13 mouse cellular contexts compared by ENCODE assay signal in the genomic region with DNA sequence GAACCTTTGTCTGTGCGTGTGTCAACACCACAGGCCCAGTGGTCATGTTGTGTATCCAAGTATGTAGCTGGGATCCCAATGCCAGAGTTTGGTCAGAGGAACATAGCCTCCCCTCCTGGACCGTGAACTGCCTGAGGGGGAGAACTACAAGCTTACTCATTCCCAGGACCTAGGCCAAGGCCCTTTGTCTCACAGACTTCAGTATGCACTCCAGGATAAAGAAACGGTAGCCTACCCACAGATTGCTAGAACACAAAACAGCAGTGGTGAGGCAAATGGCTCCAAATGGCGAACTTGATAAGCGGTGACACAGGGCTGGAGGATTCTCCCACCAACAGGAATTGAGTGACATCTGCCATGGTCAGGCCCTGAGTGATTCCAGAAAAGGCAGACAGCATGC. TPM values are rescaled to one million over a fixed set of nuclear protein-coding genes. Genes with fewer than 3 reads are reported as not detected.
DNase-seq lines count a peak whose midpoint lies in the region; ATAC-seq and TF ChIP-seq lines count a peak whose summit lies in the region.
"Had no signal": no experiment of that assay in that cellular context is flagged by ENCODE, and none has a peak within 500 bp of the region (broad histone marks: within the 10 kb centered on the region; RNA-seq: fewer than 3 reads in every experiment).

No protein-coding gene starts in this region.

- H3K4me3 ChIP-seq in forebrain, embryonic 10.5 days, result no peak overlapping the region
- no peak overlapping the region for H3K4me3 ChIP-seq in forebrain, embryonic 11.5 days (ENCODE audit: low read depth, low read length)
- H3K4me3 ChIP-seq in lung, embryonic 16.5 days (ENCODE audit: low read length), result no peak overlapping the region
- no peak overlapping the region for H3K4me3 ChIP-seq in limb, embryonic 15.5 days

- H3K9ac ChIP-seq in forebrain, embryonic 11.5 days (ENCODE audit: low read length), result no peak overlapping the region
- H3K9ac ChIP-seq in lung, embryonic 16.5 days (ENCODE audit: low read length), result 0 out of 2 replicates have a peak overlapping the region, but pooled peaks have one; percentile 20
- H3K9ac ChIP-seq in limb, embryonic 15.5 days, result no peak overlapping the region

- DNase-seq in forebrain, embryonic 10.5 days (ENCODE audit: extremely low spot score, low spot score), result no peak
- no peak for DNase-seq in forebrain, embryonic 11.5 days (ENCODE audit: low spot score)
- DNase-seq in lung, adult 18-20 months, result no peak
- peak; percentile 85 for DNase-seq in brain, embryonic 14.5 days (ENCODE audit: low read depth)
- DNase-seq in left cerebral cortex, postnatal 14 days (ENCODE audit: low spot score in 2 of 2), result no peak
- no peak for DNase-seq in testis, postnatal 14 days (ENCODE audit: low spot score)
- DNase-seq: embryo, embryonic 11 days; kidney, postnatal 4 days had no signal

- WGBS in forebrain, embryonic 10.5 days, result 71% methylated on average over 5 of the region's 5 CpGs
- WGBS in forebrain, embryonic 11.5 days, result 66% methylated on average over 5 of the region's 5 CpGs
- 56% methylated on average over 5 of the region's 5 CpGs for WGBS in lung, embryonic 16.5 days
- 51% methylated on average over 5 of the region's 5 CpGs for WGBS in limb, embryonic 15.5 days

- no peak overlapping the region for H3K4me2 ChIP-seq in forebrain, embryonic 11.5 days (ENCODE audit: low read depth, low read length, severe bottlenecking)
- no peak overlapping the region for H3K4me2 ChIP-seq in lung, embryonic 16.5 days (ENCODE audit: low read depth, low read length)
- H3K4me2 ChIP-seq in limb, embryonic 15.5 days, result no peak overlapping the region

- H3K36me3 ChIP-seq in forebrain, embryonic 10.5 days (replicated peaks), result no peaks in the 10 kb centered on the region
- H3K36me3 ChIP-seq in forebrain, embryonic 11.5 days (ENCODE audit: control insufficient read depth, insufficient read depth, low read length), result no peaks in the 10 kb centered on the region
- H3K36me3 ChIP-seq in lung, embryonic 16.5 days (ENCODE audit: control insufficient read depth, insufficient read depth, low read length), result no peaks in the 10 kb centered on the region
- H3K36me3 ChIP-seq in limb, embryonic 15.5 days, result no peaks in the 10 kb centered on the region

- H3K27ac ChIP-seq in forebrain, embryonic 10.5 days, result peak overlapping the region; percentile 53; the same call in 1 of the 2 replicates
- H3K27ac ChIP-seq in forebrain, embryonic 11.5 days (ENCODE audit: low read depth, low read length), result no peak overlapping the region
- peak overlapping the region; percentile 76 for H3K27ac ChIP-seq in lung, embryonic 16.5 days (ENCODE audit: low read length)
- H3K27ac ChIP-seq in limb, embryonic 15.5 days, result peak overlapping the region; percentile 74

- peaks cover 49% of the 10 kb centered on the region for H3K4me1 ChIP-seq in forebrain, embryonic 10.5 days
- H3K4me1 ChIP-seq in forebrain, embryonic 11.5 days (replicated peaks; ENCODE audit: control insufficient read depth, insufficient read depth, low read length), result peaks cover 13% of the 10 kb centered on the region
- H3K4me1 ChIP-seq in lung, embryonic 16.5 days (replicated peaks; ENCODE audit: control insufficient read depth, insufficient read depth, low read length), result peaks cover 26% of the 10 kb centered on the region
- peaks cover 38% of the 10 kb centered on the region for H3K4me1 ChIP-seq in limb, embryonic 15.5 days

- ATAC-seq in forebrain, embryonic 11.5 days (replicated peaks; ENCODE audit: low FRiP score), result no peak
- ATAC-seq in lung, embryonic 16.5 days (ENCODE audit: low read depth), result peak; percentile 25; the same call in 1 of the 2 replicates
- ATAC-seq in limb, embryonic 15.5 days (ENCODE audit: insufficient number of reproducible peaks, low FRiP score, low TSS enrichment, low read depth), result no peak

- intact Hi-C loops in left cerebral cortex, postnatal 14 days (cut with DNase I), result no loop called here

- H3K9me3 ChIP-seq in forebrain, embryonic 10.5 days, result no peaks in the 10 kb centered on the region
- no peaks in the 10 kb centered on the region for H3K9me3 ChIP-seq in forebrain, embryonic 11.5 days (ENCODE audit: control insufficient read depth, low read length)
- H3K9me3 ChIP-seq in lung, embryonic 16.5 days (ENCODE audit: control insufficient read depth, low read length), result no peaks in the 10 kb centered on the region
- no peaks in the 10 kb centered on the region for H3K9me3 ChIP-seq in limb, embryonic 15.5 days

- TF ChIP-seq POLR2A in brain, embryonic 14.5 days (IDR thresholded peaks at IDR 0.05; ENCODE audit: borderline replicate concordance, extremely low read depth, insufficient read depth, insufficient read length, poor library complexity, severe bottlenecking), result no peak

- peaks cover 36% of the 10 kb centered on the region for H3K27me3 ChIP-seq in forebrain, embryonic 10.5 days (ENCODE audit: poor library complexity, severe bottlenecking)
- H3K27me3 ChIP-seq in forebrain, embryonic 11.5 days (ENCODE audit: control insufficient read depth, insufficient read depth, low read length), result no peaks in the 10 kb centered on the region
- H3K27me3 ChIP-seq in lung, embryonic 16.5 days (ENCODE audit: control insufficient read depth, insufficient read depth, low read depth, low read length), result no peaks in the 10 kb centered on the region
- H3K27me3 ChIP-seq in limb, embryonic 15.5 days, result no peaks in the 10 kb centered on the region

- no peak for TF ChIP-seq CTCF in brain, embryonic 14.5 days (IDR thresholded peaks at IDR 0.05; ENCODE audit: borderline replicate concordance, extremely low read depth, insufficient read depth, insufficient read length)

RNA-seq across cellular contexts. Expression of gene Acvr1b, which starts 10.0 kb away (rescaled TPM):
- polyA plus RNA-seq in forebrain, embryonic 10.5 days (2016; fragmentation: Nextera tagmentation; extraction: Ambion mirVana), result 5.8 TPM in 2 replicates
- polyA plus RNA-seq in forebrain, embryonic 11.5 days (2014; fragmentation: Nextera tagmentation; extraction: Ambion mirVana), result 15.0 and 16.0 TPM in 2 replicates
- 6.8 and 7.9 TPM in 2 replicates for polyA plus RNA-seq in lung, embryonic 16.5 days (2015; fragmentation: Nextera tagmentation; extraction: Ambion mirVana)
- polyA plus RNA-seq in brain, embryonic 14.5 days (2012; rRNA removed), result 62.5 and 75.3 TPM in 2 replicates
- 8.4 and 10.9 TPM in 2 replicates for polyA plus RNA-seq in limb, embryonic 15.5 days (2015; fragmentation: Nextera tagmentation; extraction: Ambion mirVana)
- total RNA-seq in left cerebral cortex, postnatal 14 days (2021), result 100 to 1,000 TPM; 112 to 121 TPM

RNA-seq across cellular contexts. Expression of gene Acvrl1, which starts 35.5 kb away (rescaled TPM):
- polyA plus RNA-seq in forebrain, embryonic 10.5 days (2016; fragmentation: Nextera tagmentation; extraction: Ambion mirVana), result 8.0 and 8.1 TPM in 2 replicates
- polyA plus RNA-seq in forebrain, embryonic 11.5 days (2014; fragmentation: Nextera tagmentation; extraction: Ambion mirVana), result 7.2 and 7.7 TPM in 2 replicates
- 91.3 and 93.3 TPM in 2 replicates for polyA plus RNA-seq in lung, embryonic 16.5 days (2015; fragmentation: Nextera tagmentation; extraction: Ambion mirVana)
- 8.5 and 11.6 TPM in 2 replicates for polyA plus RNA-seq in brain, embryonic 14.5 days (2012; rRNA removed)
- polyA plus RNA-seq in limb, embryonic 15.5 days (2015; fragmentation: Nextera tagmentation; extraction: Ambion mirVana), result 16.3 and 17.7 TPM in 2 replicates
- total RNA-seq in left cerebral cortex, postnatal 14 days (2021), result 10 to 100 TPM; 12.9 to 17.1 TPM

RNA-seq across cellular contexts. Expression of gene Ankrd33, which starts 48.3 kb away (rescaled TPM):
- polyA plus RNA-seq in forebrain, embryonic 10.5 days (2016; fragmentation: Nextera tagmentation; extraction: Ambion mirVana), result not detected in 2 replicates
- polyA plus RNA-seq in forebrain, embryonic 11.5 days (2014; fragmentation: Nextera tagmentation; extraction: Ambion mirVana), result not detected in 2 replicates
- polyA plus RNA-seq in lung, embryonic 16.5 days (2015; fragmentation: Nextera tagmentation; extraction: Ambion mirVana), result not detected in 2 replicates
- polyA plus RNA-seq in brain, embryonic 14.5 days (2012; rRNA removed), result not detected in 2 replicates
- polyA plus RNA-seq in limb, embryonic 15.5 days (2015; fragmentation: Nextera tagmentation; extraction: Ambion mirVana), result not detected in 2 replicates
- total RNA-seq in left cerebral cortex, postnatal 14 days (2021), result under 1 TPM in 1 of 2 experiments, not detected in 1; 0.21 TPM
- total RNA-seq: neutrophil, adult 5-6 weeks had no signal
- polyA plus RNA-seq: heart, embryonic 16.5 days; liver, embryonic 16.5 days had no signal
